Mouse (Mus musculus): Measurements from ENCODE around the gene Yars. TPM values are rescaled to one million over a fixed set of nuclear protein-coding genes. Genes with fewer than 3 reads are reported as not detected.

Gene Yars
- total RNA-seq, 1 experiment from 2014 or later = 72.1 TPM

DNA sequence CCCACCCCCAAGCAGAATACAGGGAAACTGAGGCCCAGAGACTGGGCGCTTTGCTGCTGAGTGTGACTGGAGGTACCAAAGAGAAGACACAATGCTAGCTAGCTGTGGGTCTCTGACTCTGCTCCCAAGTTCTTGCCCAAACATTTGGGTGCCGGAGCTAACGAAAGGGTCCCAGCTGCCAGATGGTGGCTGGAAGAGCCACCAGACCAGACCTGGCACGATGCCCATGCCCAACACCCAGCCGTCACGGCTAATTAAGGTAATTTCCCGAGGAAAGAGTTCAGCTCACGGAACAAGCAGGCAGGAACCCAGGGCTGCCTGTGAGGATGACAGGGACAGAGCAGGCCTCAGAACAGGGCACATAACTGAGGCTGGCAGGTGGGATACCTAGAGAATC is 38.4 kb downstream of the Yars start:
- no peak for DNase-seq

- no peak for DNase-seq
Observed at GRCm38 (mm10) chr4:129230926-129231325, 41.4 kb downstream of the Yars start.

- peak; percentile 64 for DNase-seq
Observed at GRCm38 (mm10) chr4:129231594-129232450, 42.3 kb downstream of the Yars start.

DNA sequence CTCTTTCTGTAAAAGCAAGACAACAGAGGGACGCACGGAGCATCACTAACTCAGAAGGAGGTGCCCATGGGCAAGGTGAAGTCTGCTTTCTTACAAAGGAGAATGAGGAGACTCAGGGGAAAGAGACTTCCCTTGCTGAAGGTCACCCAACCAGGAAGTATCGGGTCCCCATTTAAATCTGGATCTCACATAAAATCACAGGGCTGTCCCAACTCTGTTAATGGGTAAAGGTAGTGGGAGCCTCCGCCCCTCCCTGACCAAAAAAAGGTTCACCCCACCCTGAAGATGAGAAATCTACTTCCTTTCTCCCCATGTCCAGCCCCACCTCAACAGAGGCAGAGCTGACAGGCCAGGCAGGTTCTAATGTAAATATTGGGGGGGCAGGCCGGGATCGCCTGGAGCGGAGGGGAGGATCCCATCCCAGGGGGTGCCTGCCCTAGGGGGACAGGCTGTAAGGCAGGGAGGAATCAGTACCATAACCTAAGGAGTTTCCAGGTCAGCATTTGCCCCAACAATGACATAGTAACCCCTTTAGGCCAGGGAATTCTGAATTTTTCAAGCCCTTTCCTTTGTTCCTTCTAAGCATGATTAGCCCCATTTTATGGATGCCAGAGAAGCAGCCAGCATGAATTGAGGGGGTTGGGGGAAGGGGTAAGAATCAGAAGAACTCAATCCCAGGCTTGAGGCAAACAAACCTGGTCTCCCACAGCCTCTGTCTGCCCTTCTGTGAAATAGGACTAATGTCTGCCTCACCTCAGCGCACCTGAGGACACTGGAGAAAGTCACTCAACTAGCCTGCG is 43.2 kb downstream of the Yars start:
- DNase-seq = no peak

- no peak for DNase-seq
Observed at GRCm38 (mm10) chr4:129234488-129234887, 44.9 kb downstream of the Yars start.

DNA sequence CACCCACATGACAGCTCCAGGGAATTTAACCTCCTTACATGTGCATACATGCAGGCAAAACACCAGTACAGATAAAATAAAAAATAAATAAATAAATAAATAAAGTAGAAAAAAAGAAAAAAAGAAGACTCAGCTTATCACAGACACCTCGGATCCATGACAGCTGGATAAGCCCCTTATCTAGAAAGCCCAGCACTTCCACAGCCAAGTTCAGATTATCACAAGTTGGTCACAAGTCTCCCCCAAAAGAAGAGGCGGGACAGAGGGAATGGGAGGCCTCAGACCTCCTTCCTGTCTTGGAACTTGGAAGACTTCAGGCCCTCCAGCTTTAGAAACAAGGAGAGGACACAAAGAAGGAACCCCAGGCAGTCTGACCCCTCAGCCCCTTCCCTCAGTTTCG is 45.6 kb downstream of the Yars start:
- no peak for DNase-seq

DNA sequence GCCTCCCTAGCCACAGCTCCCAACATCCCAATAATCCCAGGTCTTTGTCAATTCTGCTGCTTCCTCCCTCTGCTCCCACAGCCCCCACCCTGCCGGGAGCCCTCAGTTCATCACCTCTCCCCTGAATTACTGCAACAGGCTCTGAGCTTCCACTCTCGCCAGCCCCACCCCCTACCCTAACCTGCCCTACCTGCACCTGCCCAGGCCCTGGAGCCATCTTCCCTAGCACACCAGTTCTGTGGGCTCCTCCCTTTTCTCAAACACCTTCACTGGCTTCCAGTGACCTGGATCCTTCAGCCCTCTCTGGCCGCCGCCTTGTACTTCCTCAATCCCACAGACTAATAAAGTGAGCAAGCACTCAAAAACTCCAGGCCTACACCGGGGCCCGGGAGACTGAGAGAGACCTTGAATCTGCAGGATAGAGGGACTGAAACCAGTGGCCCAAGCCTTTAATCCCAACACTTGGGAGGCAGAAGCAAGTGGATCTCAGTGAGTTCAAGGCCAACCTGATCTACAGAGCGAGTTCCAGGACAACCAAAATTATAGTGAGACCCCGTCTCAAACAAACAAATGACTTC is 46.8 kb downstream of the Yars start:
- no peak for DNase-seq

DNA sequence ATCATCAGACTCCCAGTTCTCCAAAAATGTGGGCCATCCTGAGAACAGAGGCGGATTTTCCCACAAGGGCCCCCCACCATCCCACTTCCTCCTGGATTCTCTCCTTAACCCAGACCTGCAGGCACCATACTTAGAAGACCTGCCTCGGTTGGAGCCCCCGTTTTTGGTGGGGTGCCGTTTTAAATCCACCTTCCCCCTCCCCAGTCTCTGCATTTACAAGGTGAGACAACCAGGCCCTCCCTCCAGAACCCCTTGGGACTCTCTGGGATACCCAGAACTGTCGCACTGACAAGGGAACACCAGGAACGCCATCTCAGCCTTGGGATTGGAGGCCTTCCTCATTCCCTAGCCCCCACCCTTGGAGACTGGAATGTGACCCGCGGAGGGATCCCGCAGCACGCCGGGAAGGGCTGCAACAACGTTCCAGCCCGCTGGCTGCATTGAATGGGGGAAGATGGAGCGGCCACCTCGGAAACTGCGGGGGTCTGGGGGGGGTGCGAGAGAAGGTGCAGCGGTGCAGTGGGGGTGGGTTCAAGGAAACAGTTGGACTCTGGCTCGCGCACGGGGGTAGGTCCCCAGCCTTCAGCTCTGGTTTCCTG is 48.4 kb downstream of the Yars start:
- peak; percentile 63 for DNase-seq

- DNase-seq = no peak
Observed at GRCm38 (mm10) chr4:129238579-129239016, 49.0 kb downstream of the Yars start.

GRCm38 (mm10) chr4:129239075-129239474 is 49.5 kb downstream of the Yars start:
- DNase-seq = peak; percentile 86

GRCm38 (mm10) chr4:129241898-129242297 is 52.3 kb downstream of the Yars start:
- DNase-seq = no peak

GRCm38 (mm10) chr4:129242327-129242726 is 52.8 kb downstream of the Yars start:
- DNase-seq = no peak

GRCm38 (mm10) chr4:129242761-129243160 is 53.2 kb downstream of the Yars start:
- DNase-seq = no peak

GRCm38 (mm10) chr4:129244802-129245201 is 55.2 kb downstream of the Yars start:
- no peak for DNase-seq

- no peak for DNase-seq
Observed at GRCm38 (mm10) chr4:129246360-129247301, 57.1 kb downstream of the Yars start.

DNA sequence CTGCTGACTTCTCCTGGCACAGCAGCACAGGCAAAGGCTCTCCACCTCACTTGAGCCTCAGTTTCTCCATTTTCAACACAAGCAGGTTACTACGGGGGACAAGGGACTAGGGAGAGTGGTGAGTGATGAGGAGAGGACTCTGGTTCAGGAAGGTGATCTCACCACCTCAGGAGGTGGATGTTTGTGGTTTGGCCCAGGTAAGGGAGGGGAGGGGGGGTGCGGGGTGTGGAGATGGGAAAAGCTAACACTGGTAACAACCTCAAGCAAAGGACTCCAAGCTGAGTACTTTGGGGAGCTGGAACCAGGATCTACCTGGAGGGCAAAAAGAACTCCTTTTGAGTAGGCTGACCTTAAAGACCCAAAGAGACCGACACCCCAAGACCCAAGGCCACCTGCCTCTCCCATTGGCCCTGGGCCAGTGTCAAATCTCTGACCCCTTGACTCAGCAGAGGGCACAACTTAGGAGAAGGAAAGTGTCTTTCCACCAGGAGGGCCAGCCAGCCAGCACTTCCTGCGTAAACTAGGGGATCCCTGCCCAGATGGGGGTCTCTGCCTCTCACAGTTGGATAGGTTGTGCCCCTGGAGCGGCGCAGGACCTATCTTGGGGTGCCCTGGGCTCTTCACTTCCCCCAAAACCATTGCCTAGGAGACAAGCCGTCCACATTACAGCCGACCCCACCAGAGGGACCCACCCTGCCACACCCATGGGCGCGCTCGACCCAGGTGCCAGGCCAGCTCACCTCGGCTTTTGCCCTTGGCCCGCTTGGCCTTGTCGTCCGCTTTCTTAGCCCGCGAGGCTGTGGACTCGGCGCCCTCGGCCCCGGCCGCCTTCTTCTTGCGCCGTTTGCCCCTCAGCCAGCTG is 58.1 kb downstream of the Yars start:
- DNase-seq = peak; percentile 51

DNA sequence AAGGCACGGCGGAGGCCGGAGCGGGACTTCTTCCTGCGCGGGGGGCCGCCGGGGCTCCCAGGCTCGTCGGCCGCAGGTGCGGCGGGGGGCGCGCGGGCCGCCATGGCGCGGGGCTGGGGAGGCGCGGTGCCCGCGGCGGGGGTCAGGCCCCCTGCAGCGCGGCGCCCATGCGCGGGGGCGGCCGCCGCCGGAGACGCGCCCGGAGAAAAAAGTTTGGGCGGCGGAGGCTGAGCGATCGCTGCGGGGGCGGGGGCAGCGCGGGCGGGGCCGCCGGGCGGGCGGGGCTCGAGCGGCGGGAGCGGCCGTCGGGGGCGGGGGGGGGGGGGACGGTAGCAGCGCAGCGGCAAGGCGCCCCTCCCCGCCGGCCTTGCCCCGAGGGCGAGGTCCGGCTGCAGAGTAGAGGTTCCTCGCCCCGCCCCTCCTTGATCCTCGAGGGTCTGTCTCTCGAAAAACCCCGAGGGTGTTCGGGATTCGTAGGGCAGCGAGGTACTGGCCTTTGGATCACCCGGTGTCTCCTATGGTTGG is 58.7 kb downstream of the Yars start:
- DNase-seq = peak; percentile 55

DNA sequence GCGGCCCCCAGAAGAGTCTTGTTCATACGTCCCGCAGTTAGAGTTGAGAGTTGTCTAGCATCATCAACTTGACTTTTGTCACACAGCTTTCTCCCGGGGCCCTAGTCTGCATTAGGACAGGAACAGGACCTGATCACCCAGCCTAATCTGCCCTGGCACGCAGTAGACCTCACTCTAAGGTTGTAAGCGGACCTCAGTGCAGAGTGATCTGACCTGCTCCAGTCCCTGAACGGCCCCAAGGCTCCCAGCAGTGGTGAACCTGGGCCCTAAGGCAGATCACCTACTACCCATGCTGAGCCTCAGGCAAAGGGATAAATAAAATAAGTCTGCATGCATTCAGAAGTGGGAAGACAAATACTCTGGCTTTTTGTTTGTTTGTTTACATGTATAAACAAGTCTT is 59.7 kb downstream of the Yars start:
- no peak for DNase-seq

DNA sequence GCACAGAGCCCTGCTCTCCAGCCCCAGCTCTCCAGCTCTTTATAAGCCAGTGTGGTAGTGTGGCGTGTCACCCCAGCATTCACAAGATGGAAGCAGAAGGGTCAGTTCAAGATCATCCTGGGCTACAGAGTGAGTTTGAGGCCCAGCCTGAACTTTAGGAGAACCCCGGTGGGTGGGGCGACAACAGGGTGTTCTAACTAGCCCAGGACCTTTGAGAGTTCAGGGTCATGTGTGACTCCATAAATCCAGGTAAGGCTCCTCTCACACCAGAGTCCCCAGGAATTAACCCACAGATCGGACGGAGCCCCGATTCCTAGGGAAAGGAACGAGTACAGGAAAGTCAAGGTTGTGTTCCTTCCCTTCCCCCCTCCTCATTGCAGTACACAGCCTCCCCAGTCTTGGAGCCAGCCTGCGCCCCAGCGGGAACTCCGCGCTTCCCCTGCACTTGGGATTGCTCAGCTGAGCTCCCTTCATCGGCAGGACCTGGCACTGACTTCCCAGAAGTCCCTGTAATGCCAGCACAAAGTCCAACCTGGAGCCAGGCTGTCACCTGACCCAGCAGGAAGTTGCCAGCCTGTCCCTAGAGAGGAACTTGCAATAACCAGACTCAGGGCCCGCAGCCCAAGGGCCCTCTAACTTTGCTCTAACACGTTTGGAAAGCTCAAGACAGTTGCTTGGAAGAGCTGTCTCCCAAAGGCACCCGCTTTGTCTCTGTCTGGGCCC is 61.4 kb downstream of the Yars start:
- peak; percentile 77 for DNase-seq
